Mouse (Mus musculus) liver, adult (tissue): Measurements from ENCODE around the gene Btbd3.

Experiments
- GATA4 ChIP-seq: IDR thresholded peaks from 2 replicates; pipeline ENCODE4 v1.6.1; 2014; ENCODE audit warnings: mild to moderate bottlenecking, low read length; ENCODE audit not compliant: insufficient replicate concordance

The Btbd3 gene

GRCm38 (mm10) chr2:138320408-138320807, 64.0 kb downstream of the Btbd3 start:
- no peak for TF ChIP-seq GATA4

GRCm38 (mm10) chr2:138321041-138321481, 64.7 kb downstream of the Btbd3 start:
- TF ChIP-seq GATA4: no peak

GRCm38 (mm10) chr2:138322270-138323114, 66.1 kb downstream of the Btbd3 start:
- no peak for TF ChIP-seq GATA4

- TF ChIP-seq GATA4: no peak
Measured at GRCm38 (mm10) chr2:138326367-138326766, 70.0 kb downstream of the Btbd3 start.

- no peak for TF ChIP-seq GATA4
Measured at GRCm38 (mm10) chr2:138337886-138338494, 81.6 kb downstream of the Btbd3 start.

- TF ChIP-seq GATA4: no peak
Measured at GRCm38 (mm10) chr2:138338524-138338923, 82.2 kb downstream of the Btbd3 start.

- TF ChIP-seq GATA4: no peak
Measured at GRCm38 (mm10) chr2:138355366-138355765, 99.0 kb downstream of the Btbd3 start.

- no peak for TF ChIP-seq GATA4
Measured at GRCm38 (mm10) chr2:138362474-138362873, 106.1 kb downstream of the Btbd3 start.

- no peak for TF ChIP-seq GATA4
Measured at GRCm38 (mm10) chr2:138365391-138365790, 109.0 kb downstream of the Btbd3 start.

- TF ChIP-seq GATA4: no peak
Measured at GRCm38 (mm10) chr2:138374556-138374955, 118.2 kb downstream of the Btbd3 start.

GRCm38 (mm10) chr2:138378855-138379254, 122.5 kb downstream of the Btbd3 start:
- no peak for TF ChIP-seq GATA4

GRCm38 (mm10) chr2:138384762-138385161, 128.4 kb downstream of the Btbd3 start:
- TF ChIP-seq GATA4: no peak

- TF ChIP-seq GATA4: no peak
Measured at GRCm38 (mm10) chr2:138388591-138388990, 132.2 kb downstream of the Btbd3 start.

- no peak for TF ChIP-seq GATA4
Measured at GRCm38 (mm10) chr2:138403046-138403445, 146.7 kb downstream of the Btbd3 start.

- TF ChIP-seq GATA4: no peak
Measured at GRCm38 (mm10) chr2:138405753-138406528, 149.6 kb downstream of the Btbd3 start.

- TF ChIP-seq GATA4: no peak
Measured at GRCm38 (mm10) chr2:138406703-138407102, 150.3 kb downstream of the Btbd3 start.
